9 mouse cellular contexts compared by ENCODE assay signal in the genomic region with DNA sequence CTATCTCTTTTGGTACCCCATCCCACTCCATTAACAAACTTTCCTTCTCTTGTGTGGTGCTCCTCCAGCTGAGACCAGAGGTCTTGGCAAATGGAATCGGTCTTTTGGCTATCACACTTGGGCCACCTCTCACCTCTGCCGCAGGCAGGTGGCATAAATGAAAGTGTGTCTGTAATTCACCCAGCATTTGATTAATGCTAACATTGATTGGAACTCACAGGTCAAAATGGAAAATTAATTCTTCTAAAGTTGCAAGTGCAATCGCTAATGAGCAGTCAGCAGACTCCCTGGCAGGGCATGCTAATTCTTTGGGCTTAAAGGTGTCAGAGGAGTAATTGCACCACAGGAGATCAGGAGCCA. TPM values are rescaled to one million over a fixed set of nuclear protein-coding genes. Genes with fewer than 3 reads are reported as not detected.
DNase-seq lines count a peak whose midpoint lies in the region; ATAC-seq lines count a peak whose summit lies in the region.
"Had no signal": no experiment of that assay in that cellular context is flagged by ENCODE, and none has a peak within 500 bp of the region (broad histone marks: within the 10 kb centered on the region; RNA-seq: fewer than 3 reads in every experiment).

No protein-coding gene starts in this region.

- H3K4me1 ChIP-seq in kidney, embryonic 16.5 days (ENCODE audit: insufficient read depth, low read length), result peaks cover 8% of the 10 kb centered on the region
- H3K4me1 ChIP-seq in forebrain, embryonic 13.5 days, result peaks cover 13% of the 10 kb centered on the region
- peaks cover 11% of the 10 kb centered on the region; the same call in 1 of the 2 replicates for H3K4me1 ChIP-seq in limb, embryonic 15.5 days

- no peaks in the 10 kb centered on the region for H3K36me3 ChIP-seq in kidney, embryonic 16.5 days (ENCODE audit: insufficient read depth, low read length)
- no peaks in the 10 kb centered on the region for H3K36me3 ChIP-seq in forebrain, embryonic 13.5 days (ENCODE audit: poor library complexity, severe bottlenecking)
- no peaks in the 10 kb centered on the region for H3K36me3 ChIP-seq in limb, embryonic 15.5 days

- 0 out of 2 replicates have a peak, but pooled peaks cover 3% of the 10 kb centered on the region for H3K9me3 ChIP-seq in kidney, embryonic 16.5 days (ENCODE audit: low read length)
- H3K9me3 ChIP-seq in forebrain, embryonic 13.5 days (replicated peaks), result no peaks in the 10 kb centered on the region
- H3K9me3 ChIP-seq in limb, embryonic 15.5 days, result no peaks in the 10 kb centered on the region; the same call in 1 of the 2 replicates

- H3K4me3 ChIP-seq in kidney, embryonic 16.5 days (ENCODE audit: low read length), result peak overlapping the region; percentile 41
- H3K4me3 ChIP-seq in forebrain, embryonic 13.5 days, result no peak overlapping the region
- H3K4me3 ChIP-seq in limb, embryonic 15.5 days, result no peak overlapping the region

- WGBS in kidney, embryonic 16.5 days, result 35% methylated on average over 3 of the region's 3 CpGs
- WGBS in forebrain, embryonic 13.5 days, result 52% methylated on average over 3 of the region's 3 CpGs
- 44% methylated on average over 3 of the region's 3 CpGs for WGBS in limb, embryonic 15.5 days

- no peaks in the 10 kb centered on the region for H3K27me3 ChIP-seq in kidney, embryonic 16.5 days (ENCODE audit: insufficient read depth, low read length)
- H3K27me3 ChIP-seq in forebrain, embryonic 13.5 days, result no peaks in the 10 kb centered on the region
- H3K27me3 ChIP-seq in limb, embryonic 15.5 days, result no peaks in the 10 kb centered on the region

- peak overlapping the region; percentile 66 for H3K4me2 ChIP-seq in kidney, embryonic 16.5 days (replicated peaks; ENCODE audit: low read depth, low read length)
- peak overlapping the region; percentile 43 for H3K4me2 ChIP-seq in forebrain, embryonic 13.5 days
- H3K4me2 ChIP-seq in limb, embryonic 15.5 days, result peak overlapping the region; percentile 42

- peak overlapping the region; percentile 0; the same call in 1 of the 2 replicates for H3K27ac ChIP-seq in kidney, embryonic 16.5 days (ENCODE audit: low read length)
- H3K27ac ChIP-seq in forebrain, embryonic 13.5 days, result no peak overlapping the region
- H3K27ac ChIP-seq in limb, embryonic 15.5 days, result no peak overlapping the region
- H3K27ac ChIP-seq: macrophage had no signal

- no peak overlapping the region for H3K9ac ChIP-seq in kidney, embryonic 16.5 days (replicated peaks; ENCODE audit: low read length)
- H3K9ac ChIP-seq in forebrain, embryonic 13.5 days, result no peak overlapping the region
- H3K9ac ChIP-seq in limb, embryonic 15.5 days, result no peak overlapping the region

- ATAC-seq in kidney, embryonic 16.5 days (ENCODE audit: low FRiP score, low TSS enrichment), result no peak
- ATAC-seq in forebrain, embryonic 13.5 days, result no peak
- no peak for ATAC-seq in limb, embryonic 15.5 days (ENCODE audit: insufficient number of reproducible peaks, low FRiP score, low TSS enrichment, low read depth)
- ATAC-seq in monocyte, adult 5-6 weeks (replicated peaks; ENCODE audit: insufficient number of reproducible peaks, low FRiP score, low TSS enrichment, poor library complexity, severe bottlenecking), result no peak

- peak; percentile 4 for DNase-seq in embryo, embryonic 10.5 days (ENCODE audit: low spot score)
- DNase-seq in embryo, embryonic 9.5 days (ENCODE audit: extremely low spot score), result no peak
- no peak for DNase-seq in kidney, postnatal 25 days
- no peak for DNase-seq in urinary bladder, adult 18-20 months (ENCODE audit: low spot score in 2 of 2)

RNA-seq across cellular contexts. Expression of gene Gm17542, which starts 3.2 kb away (rescaled TPM):
- not detected in 2 replicates for polyA plus RNA-seq in kidney, embryonic 16.5 days (2015; fragmentation: Nextera tagmentation; extraction: Ambion mirVana)
- polyA plus RNA-seq in forebrain, embryonic 13.5 days (2015; fragmentation: Nextera tagmentation; extraction: Ambion mirVana), result not detected in 2 replicates
- polyA plus RNA-seq in limb, embryonic 15.5 days (2015; fragmentation: Nextera tagmentation; extraction: Ambion mirVana), result not detected in 2 replicates
- total RNA-seq in monocyte, adult 5-6 weeks (2017), result not detected in 3 replicates
- polyA plus RNA-seq: macrophage had no signal

RNA-seq across cellular contexts. Expression of gene Edar, which starts 39.3 kb away (rescaled TPM):
- polyA plus RNA-seq in kidney, embryonic 16.5 days (2015; fragmentation: Nextera tagmentation; extraction: Ambion mirVana), result 0.40 and 0.45 TPM in 2 replicates
- polyA plus RNA-seq in forebrain, embryonic 13.5 days (2015; fragmentation: Nextera tagmentation; extraction: Ambion mirVana), result 0.41 and 0.84 TPM in 2 replicates
- 2.6 and 3.4 TPM in 2 replicates for polyA plus RNA-seq in limb, embryonic 15.5 days (2015; fragmentation: Nextera tagmentation; extraction: Ambion mirVana)
- not detected in 3 replicates for total RNA-seq in monocyte, adult 5-6 weeks (2017)
- polyA plus RNA-seq: macrophage had no signal
